ENCODE assay signal across 11 mouse cellular contexts in genomic region chr15:32042173-32042572, GRCm38 (mm10).
DNase-seq lines count a peak whose midpoint lies in the region; ATAC-seq lines count a peak whose summit lies in the region.
"Had no signal": no experiment of that assay in that cellular context is flagged by ENCODE, and none has a peak within 500 bp of the region (broad histone marks: within the 10 kb centered on the region; RNA-seq: fewer than 3 reads in every experiment).

No protein-coding gene starts in this region.

- H3K27ac ChIP-seq in heart, embryonic 10.5 days, result no peak overlapping the region
- H3K27ac ChIP-seq in stomach, embryonic 15.5 days, result peak overlapping the region; percentile 86; the same call in 1 of the 2 replicates
- H3K27ac ChIP-seq in hindbrain, embryonic 10.5 days, result no peak overlapping the region
- H3K27ac ChIP-seq: hindbrain, embryonic 14.5 days; limb, embryonic 15.5 days had no signal

- peaks cover 20% of the 10 kb centered on the region; the same call in 1 of the 2 replicates for H3K4me1 ChIP-seq in heart, embryonic 10.5 days
- 0 out of 2 replicates have a peak, but pooled peaks cover 6% of the 10 kb centered on the region for H3K4me1 ChIP-seq in stomach, embryonic 15.5 days
- H3K4me1 ChIP-seq in hindbrain, embryonic 10.5 days (replicated peaks), result no peaks in the 10 kb centered on the region

- H3K4me3 ChIP-seq in heart, embryonic 10.5 days, result no peak overlapping the region
- H3K4me3 ChIP-seq in stomach, embryonic 15.5 days (replicated peaks), result no peak overlapping the region
- H3K4me3 ChIP-seq in hindbrain, embryonic 10.5 days, result no peak overlapping the region
- H3K4me3 ChIP-seq: erythroblast, embryonic 14.5 days; limb, embryonic 15.5 days had no signal

- H3K9me3 ChIP-seq in heart, embryonic 10.5 days, result no peaks in the 10 kb centered on the region
- no peaks in the 10 kb centered on the region for H3K9me3 ChIP-seq in stomach, embryonic 15.5 days
- no peaks in the 10 kb centered on the region for H3K9me3 ChIP-seq in hindbrain, embryonic 10.5 days
- H3K9me3 ChIP-seq: limb, embryonic 15.5 days had no signal

- no peaks in the 10 kb centered on the region for H3K36me3 ChIP-seq in heart, embryonic 10.5 days
- no peaks in the 10 kb centered on the region for H3K36me3 ChIP-seq in stomach, embryonic 15.5 days
- no peaks in the 10 kb centered on the region for H3K36me3 ChIP-seq in hindbrain, embryonic 10.5 days
- H3K36me3 ChIP-seq: limb, embryonic 15.5 days had no signal

- peak; percentile 75 to 86 for DNase-seq in heart, adult 18-20 months
- DNase-seq in heart, embryonic 10.5 days (ENCODE audit: low spot score), result no peak
- peak; percentile 76 to 78 for DNase-seq in heart, postnatal 10 days
- DNase-seq in kidney, postnatal 25 days, result peak; percentile 35 to 56
- no peak for DNase-seq in left cerebral cortex, postnatal 14 days (ENCODE audit: low spot score in 2 of 2)
- no peak for DNase-seq in hindbrain, embryonic 10.5 days (ENCODE audit: low spot score)
- DNase-seq in right cerebral cortex, postnatal 10 days (ENCODE audit: low spot score in 2 of 2), result no peak

- no peak overlapping the region for H3K9ac ChIP-seq in stomach, embryonic 15.5 days
- H3K9ac ChIP-seq: hindbrain, embryonic 14.5 days; limb, embryonic 15.5 days had no signal

- H3K27me3 ChIP-seq in heart, embryonic 10.5 days (ENCODE audit: insufficient read depth, poor library complexity, severe bottlenecking), result no peaks in the 10 kb centered on the region
- no peaks in the 10 kb centered on the region for H3K27me3 ChIP-seq in stomach, embryonic 15.5 days (replicated peaks)
- H3K27me3 ChIP-seq in hindbrain, embryonic 10.5 days (ENCODE audit: insufficient read depth, poor library complexity, severe bottlenecking), result no peaks in the 10 kb centered on the region
- H3K27me3 ChIP-seq: limb, embryonic 15.5 days had no signal

- 20% methylated on average over 4 of the region's 4 CpGs for WGBS in heart, embryonic 10.5 days
- 24% methylated on average over 4 of the region's 4 CpGs for WGBS in stomach, embryonic 15.5 days
- 57% methylated on average over 4 of the region's 4 CpGs for WGBS in hindbrain, embryonic 10.5 days

- H3K4me2 ChIP-seq in stomach, embryonic 15.5 days, result no peak overlapping the region
- H3K4me2 ChIP-seq: hindbrain, embryonic 14.5 days; limb, embryonic 15.5 days had no signal

- peak; percentile 60 for ATAC-seq in stomach, embryonic 15.5 days (ENCODE audit: insufficient read depth, low FRiP score, low read depth)

- intact Hi-C loops in heart, postnatal 10 days (cut with DNase I), result no loop called here
- intact Hi-C loops in left cerebral cortex, postnatal 14 days (cut with DNase I), result no loop called here

Comparison
In these comparisons a context has a peak if more than half of its experiments do, and no peak if none do; other contexts are left out.
1. DNase-seq: peak in heart, adult 18-20 months (2 of 2), heart, postnatal 10 days (2 of 2) and kidney, postnatal 25 days (2 of 2); none in heart, embryonic 10.5 days (single experiment), left cerebral cortex, postnatal 14 days (0 of 2), hindbrain, embryonic 10.5 days (single experiment) and right cerebral cortex, postnatal 10 days (0 of 2).